In the genomic region with DNA sequence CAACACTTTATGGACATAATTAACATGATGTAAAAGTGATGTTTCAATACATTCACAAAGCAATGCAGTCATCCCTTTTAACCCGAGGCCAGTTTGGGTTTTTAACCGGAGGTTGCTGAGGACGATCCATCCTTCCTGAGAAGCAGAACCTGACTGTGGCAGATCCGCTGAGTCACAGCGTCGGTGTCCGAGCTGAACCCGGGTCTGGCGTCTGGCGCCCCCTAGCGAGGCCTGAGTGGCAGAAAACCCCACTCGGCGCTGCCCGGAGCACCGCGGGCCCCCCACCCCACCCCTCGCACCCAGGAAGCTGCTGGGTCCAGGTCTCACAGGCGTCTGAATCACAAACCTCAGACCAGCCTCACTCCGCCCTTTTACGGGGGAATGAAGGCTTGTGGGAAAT, we compare ENCODE assay signal across 8 mouse cellular contexts. TPM values are rescaled to one million over a fixed set of nuclear protein-coding genes. Genes with fewer than 3 reads are reported as not detected.
DNase-seq lines count a peak whose midpoint lies in the region; ATAC-seq lines count a peak whose summit lies in the region.

No protein-coding gene starts in this region.

- H3K27ac ChIP-seq in lung, embryonic 16.5 days (ENCODE audit: low read length): no peak overlapping the region
- H3K27ac ChIP-seq in stomach, embryonic 16.5 days (ENCODE audit: low read length): no peak overlapping the region

- H3K36me3 ChIP-seq in lung, embryonic 16.5 days (ENCODE audit: control insufficient read depth, insufficient read depth, low read length): no peaks in the 10 kb centered on the region
- H3K36me3 ChIP-seq in stomach, embryonic 16.5 days (ENCODE audit: control insufficient read depth, insufficient read depth, low read length): no peaks in the 10 kb centered on the region

- H3K9ac ChIP-seq in lung, embryonic 16.5 days (ENCODE audit: low read length): no peak overlapping the region
- 0 out of 2 replicates have a peak overlapping the region, but pooled peaks have one; percentile 3 for H3K9ac ChIP-seq in stomach, embryonic 16.5 days (ENCODE audit: low read length)

- no peak for DNase-seq in frontal cortex, postnatal 25 days (ENCODE audit: low spot score in 2 of 2)
- peak; percentile 94 for DNase-seq in ZHBTc4 (ENCODE audit: low read depth, low spot score)
- peak; percentile 85 for DNase-seq in kidney, postnatal 10 days

- no peak overlapping the region for H3K4me3 ChIP-seq in lung, embryonic 16.5 days (ENCODE audit: low read length)
- 0 out of 2 replicates have a peak overlapping the region, but pooled peaks have one; percentile 11 for H3K4me3 ChIP-seq in stomach, embryonic 16.5 days (replicated peaks; ENCODE audit: low read length)

- H3K4me2 ChIP-seq in lung, embryonic 16.5 days (ENCODE audit: low read depth, low read length): peak overlapping the region; percentile 36
- peak overlapping the region; percentile 42 for H3K4me2 ChIP-seq in stomach, embryonic 16.5 days (ENCODE audit: low read depth, low read length)

- no peaks in the 10 kb centered on the region for H3K9me3 ChIP-seq in lung, embryonic 16.5 days (ENCODE audit: control insufficient read depth, low read length)
- H3K9me3 ChIP-seq in stomach, embryonic 16.5 days (replicated peaks; ENCODE audit: control insufficient read depth, low read length): no peaks in the 10 kb centered on the region

- no peaks in the 10 kb centered on the region for H3K27me3 ChIP-seq in lung, embryonic 16.5 days (ENCODE audit: control insufficient read depth, insufficient read depth, low read depth, low read length)
- no peaks in the 10 kb centered on the region for H3K27me3 ChIP-seq in stomach, embryonic 16.5 days (ENCODE audit: control insufficient read depth, insufficient read depth, low read length)

- WGBS in lung, embryonic 16.5 days: 6% methylated on average over 20 of the region's 20 CpGs
- 5% methylated on average over 20 of the region's 20 CpGs for WGBS in stomach, embryonic 16.5 days

- H3K4me1 ChIP-seq in lung, embryonic 16.5 days (replicated peaks; ENCODE audit: control insufficient read depth, insufficient read depth, low read length): no peaks in the 10 kb centered on the region
- H3K4me1 ChIP-seq in stomach, embryonic 16.5 days (ENCODE audit: control insufficient read depth, insufficient read depth, low read length): no peaks in the 10 kb centered on the region

- peak; percentile 62 for ATAC-seq in frontal cortex, adult (ENCODE audit: low TSS enrichment)
- peak; percentile 78 for ATAC-seq in common myeloid progenitor, adult 5-6 weeks (replicated peaks; ENCODE audit: low read depth, poor library complexity, severe bottlenecking)
- ATAC-seq in granulocyte monocyte progenitor cell, adult 5-6 weeks (replicated peaks; ENCODE audit: poor library complexity, severe bottlenecking): peak; percentile 91
- ATAC-seq in lung, embryonic 16.5 days (ENCODE audit: low read depth): peak; percentile 38; the same call in 1 of the 2 replicates
- no peak for ATAC-seq in stomach, embryonic 16.5 days (ENCODE audit: insufficient read depth, low FRiP score)

RNA-seq across cellular contexts. Expression of a gene that starts 47.0 kb away (rescaled TPM):
- not detected in 2 replicates for total RNA-seq in common myeloid progenitor, adult 5-6 weeks (2017)
- total RNA-seq in granulocyte monocyte progenitor cell, adult 5-6 weeks (2014; fragmentation: Nextera tagmentation): not detected in 2 replicates
- not detected in 2 replicates for total RNA-seq in granulocyte monocyte progenitor cell, adult 5-6 weeks (2017)
- 11.8 and 13.6 TPM in 2 replicates for polyA plus RNA-seq in lung, embryonic 16.5 days (2015; fragmentation: Nextera tagmentation; extraction: Ambion mirVana)
- polyA plus RNA-seq in stomach, embryonic 16.5 days (2015; fragmentation: Nextera tagmentation; extraction: Ambion mirVana): 13.9 and 18.7 TPM in 2 replicates

Comparison
In these comparisons a context has a peak if more than half of its experiments do, and no peak if none do; other contexts are left out.
1. DNase-seq: peak in ZHBTc4 (single experiment) and kidney, postnatal 10 days (single experiment); none in frontal cortex, postnatal 25 days (0 of 2).